Mouse (Mus musculus): ENCODE measurements around the gene Icos. TPM values are rescaled to one million over a fixed set of nuclear protein-coding genes. Genes with fewer than 3 reads are reported as not detected.

Gene Icos
- total RNA-seq, 4 experiments from 2014 or later, result 0.27 to 0.28 (median 0.28) TPM; not detected in 1

DNA sequence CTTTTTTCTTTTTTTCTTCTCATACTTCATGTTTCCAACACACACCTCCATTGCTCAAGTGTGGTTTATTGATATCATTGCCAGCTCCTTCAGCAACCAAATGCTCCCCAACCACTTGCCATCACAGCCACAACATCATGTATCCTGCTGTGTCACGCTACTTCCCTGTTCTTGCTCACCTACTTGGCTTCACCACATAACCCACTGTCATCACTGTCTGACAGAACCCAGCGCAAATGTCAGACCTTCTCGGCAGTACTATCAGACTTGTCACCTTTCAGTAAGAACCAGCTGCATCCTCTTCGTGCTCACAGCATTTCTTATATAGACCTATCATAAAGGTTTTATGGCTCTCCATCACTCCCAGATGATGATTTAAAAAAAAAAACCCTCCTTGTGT is 61.6 kb downstream of the Icos start:
- no peak for DNase-seq (ENCODE audit: low spot score)

- DNase-seq (ENCODE audit: low spot score), result no peak
Measured at GRCm38 (mm10) chr1:61040401-61040800, 62.7 kb downstream of the Icos start.

DNA sequence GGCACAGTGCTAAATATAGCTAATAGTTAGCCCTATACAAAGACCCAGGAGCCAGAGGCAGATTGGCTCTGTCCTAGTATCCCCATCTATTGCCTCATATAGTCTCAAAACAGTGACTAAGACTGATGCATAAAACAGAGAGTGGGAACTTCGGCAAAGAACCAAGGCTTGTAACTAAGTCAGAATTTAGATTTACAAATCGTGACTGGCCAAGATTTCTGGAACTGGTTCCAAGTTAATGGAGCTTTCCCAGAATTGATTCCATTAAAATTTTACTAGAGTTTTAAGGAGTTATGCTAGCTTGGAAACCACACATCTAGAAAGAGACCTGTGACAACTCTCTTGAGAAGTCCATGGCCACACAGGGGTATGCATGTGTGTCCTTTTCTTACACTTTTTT is 65.1 kb downstream of the Icos start:
- DNase-seq (ENCODE audit: low spot score), result no peak

GRCm38 (mm10) chr1:61046055-61046705 is 68.5 kb downstream of the Icos start:
- no peak for DNase-seq (ENCODE audit: low spot score)

DNA sequence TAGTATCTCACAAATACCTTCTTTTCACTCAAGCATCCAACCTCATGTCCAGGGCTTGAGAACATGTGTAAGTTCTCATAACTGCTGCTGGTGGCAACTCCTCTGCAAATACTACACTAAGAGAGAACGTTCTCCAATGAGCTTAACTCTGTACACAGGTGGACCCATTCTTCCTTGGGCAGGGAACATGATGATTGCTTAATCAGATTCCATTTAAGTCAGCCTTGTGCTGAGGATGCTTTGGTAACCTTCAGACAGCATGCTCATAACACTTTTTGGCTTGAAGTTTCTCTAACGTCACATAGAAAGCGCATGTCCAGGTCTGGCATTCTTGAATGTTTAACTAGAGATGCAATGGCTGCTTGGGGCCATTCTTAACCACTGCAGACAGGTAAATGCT is 69.6 kb downstream of the Icos start:
- no peak for DNase-seq (ENCODE audit: low spot score)

Other genes starting within 250 kb of the Icos start
- 1 to 10 TPM in 3 of 4 experiments, under 1 TPM in 1; 0.95 to 2.5 (median 1.5) TPM for gene Ctla4, start 90.9 kb upstream of the Icos start, total RNA-seq (2022)